Mouse (Mus musculus): ENCODE measurements around the gene Reg1. TPM values are rescaled to one million over a fixed set of nuclear protein-coding genes. Genes with fewer than 3 reads are reported as not detected.

Gene Reg1
- polyA plus RNA-seq (2014; fragmentation: Illumina TruSeq; extraction: RNeasy Lipid Tissue Mini Kit (QIAGEN cat#74804); ENCODE audit: low read depth, low replicate concordance) = 14.6 TPM

DNA sequence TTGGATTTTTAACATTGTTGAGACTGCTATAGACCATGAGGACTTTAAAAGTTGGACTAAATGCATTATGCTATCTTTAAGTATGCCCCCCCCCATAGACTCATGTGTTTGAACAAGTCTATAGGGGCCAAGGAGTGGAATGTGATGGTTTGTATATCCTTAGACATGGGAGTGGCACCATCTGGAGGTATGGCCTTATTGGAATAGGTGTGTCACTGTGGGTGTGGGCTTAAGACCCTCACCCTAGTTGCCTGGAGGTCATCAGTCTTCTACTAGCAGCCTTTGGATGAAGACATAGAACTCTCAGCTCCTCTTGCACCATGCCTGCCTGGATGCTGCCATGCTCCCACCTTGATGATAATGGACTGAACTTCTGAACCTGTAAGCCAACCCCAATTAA, at the start of gene Reg1:
Gene Reg1, plus strand, starts transcription at position 301 of the 400 bp plus-strand sequence.

DNA sequence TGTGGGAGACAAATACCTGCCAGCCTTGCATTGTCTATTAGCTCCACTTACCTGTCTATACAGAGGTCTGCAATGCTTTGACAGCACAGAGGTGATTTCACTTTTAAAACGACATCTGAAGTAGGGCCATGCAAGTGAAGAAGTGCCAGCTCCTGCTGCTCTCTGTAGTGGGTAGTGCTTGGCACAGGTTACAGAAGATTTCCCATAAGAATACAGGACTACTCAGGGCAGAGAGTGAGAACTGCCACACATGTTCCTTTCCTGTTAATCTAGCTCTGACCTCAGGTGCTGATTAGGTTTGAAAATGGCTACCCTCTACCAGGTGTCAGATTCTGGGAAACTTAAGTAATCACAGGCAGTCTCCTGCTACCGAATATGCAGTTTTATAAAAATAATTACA, 43.7 kb upstream of the Reg1 start, which contains the start of gene Reg3d:
Gene Reg3d, minus strand, starts transcription at position 101 of the 400 bp plus-strand sequence.

DNA sequence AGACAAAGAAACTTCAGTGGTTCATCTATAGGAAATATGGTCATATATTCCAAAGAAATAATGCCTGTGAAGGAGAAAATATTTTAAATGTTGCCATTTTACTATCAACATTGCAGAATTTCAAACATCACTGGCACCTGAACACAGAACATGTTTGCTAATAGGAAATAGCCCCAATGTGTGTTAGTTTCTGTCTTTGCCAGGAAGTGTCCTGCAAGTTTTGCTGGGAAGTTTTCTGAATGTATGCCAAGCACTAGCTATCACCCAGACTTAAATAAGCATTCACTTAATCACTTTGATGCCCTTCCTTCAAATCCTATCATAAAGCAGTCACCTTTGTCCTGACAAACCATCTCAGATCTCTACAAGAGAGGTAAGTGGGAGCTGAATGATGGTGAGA, 42.1 kb upstream of the Reg1 start, which contains the start of gene Reg3a:
Gene Reg3a, plus strand, starts transcription at position 301 of the 400 bp plus-strand sequence.

DNA sequence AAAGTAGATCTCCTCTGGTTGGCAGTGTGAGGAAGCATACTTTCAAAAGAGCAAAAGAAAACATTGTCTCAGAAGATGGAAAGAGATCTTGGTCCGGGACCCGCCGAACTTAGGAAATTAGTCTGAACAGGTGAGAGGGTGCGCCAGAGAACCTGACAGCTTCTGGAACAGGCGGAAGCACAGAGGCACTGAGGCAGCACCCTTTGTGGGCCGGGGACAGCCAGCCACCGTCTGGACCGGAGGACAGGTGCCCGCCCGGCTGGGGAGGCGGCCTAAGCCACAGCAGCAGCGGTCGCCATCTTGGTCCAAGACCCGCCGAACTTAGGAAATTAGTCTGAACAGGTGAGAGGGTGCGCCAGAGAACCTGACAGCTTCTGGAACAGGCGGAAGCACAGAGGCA, 27.2 kb upstream of the Reg1 start, which contains the start of gene Reg2:
Gene Reg2, plus strand, starts transcription at position 301 of the 400 bp plus-strand sequence.

DNA sequence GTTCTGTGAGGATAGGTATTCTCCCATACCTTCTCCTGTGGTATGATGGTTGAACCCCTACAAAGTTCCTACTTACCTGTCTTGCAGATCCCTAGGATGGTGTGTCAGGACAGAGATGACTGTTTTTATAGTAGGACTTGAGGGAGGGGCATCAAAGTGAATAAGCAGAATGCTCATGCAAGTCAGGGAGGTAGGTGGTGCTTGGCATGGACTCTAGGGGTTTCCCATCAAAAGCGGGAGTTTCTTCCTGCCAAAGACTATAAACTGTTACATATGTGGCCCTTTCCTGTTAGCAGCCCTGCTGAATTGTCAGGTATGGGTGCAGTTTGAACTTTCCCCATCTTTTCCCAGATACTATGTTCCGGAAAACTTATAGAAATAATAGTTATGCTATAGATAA, 46.3 kb downstream of the Reg1 start, which contains the start of gene Reg3g:
Gene Reg3g, minus strand, starts transcription at position 101 of the 400 bp plus-strand sequence.

Other genes starting within 250 kb of the Reg1 start
- gene Reg3b, start 52.1 kb upstream of the Reg1 start, polyA plus RNA-seq (2014; fragmentation: Illumina TruSeq; extraction: RNeasy Lipid Tissue Mini Kit (QIAGEN cat#74804); ENCODE audit: low read depth, low replicate concordance) = not detected
- not detected for gene Reg3d, start 43.8 kb upstream of the Reg1 start, polyA plus RNA-seq (2014; fragmentation: Illumina TruSeq; extraction: RNeasy Lipid Tissue Mini Kit (QIAGEN cat#74804); ENCODE audit: low read depth, low replicate concordance)
- gene Reg3a, start 42.0 kb upstream of the Reg1 start, polyA plus RNA-seq (2014; fragmentation: Illumina TruSeq; extraction: RNeasy Lipid Tissue Mini Kit (QIAGEN cat#74804); ENCODE audit: low read depth, low replicate concordance) = not detected
- gene Reg2, start 27.1 kb upstream of the Reg1 start, polyA plus RNA-seq (2014; fragmentation: Illumina TruSeq; extraction: RNeasy Lipid Tissue Mini Kit (QIAGEN cat#74804); ENCODE audit: low read depth, low replicate concordance) = not detected
- 5.1 TPM for gene Reg3g, start 46.2 kb downstream of the Reg1 start, polyA plus RNA-seq (2014; fragmentation: Illumina TruSeq; extraction: RNeasy Lipid Tissue Mini Kit (QIAGEN cat#74804); ENCODE audit: low read depth, low replicate concordance)